Mouse (Mus musculus) lung, adult 2 months (tissue): Measurements from ENCODE around the gene Arhgef2.

Experiments
- CTCF ChIP-seq: fragments of 200-500 bp; IDR thresholded peaks from 2 replicates; pipeline ENCODE4 v1.5.1; 2011; ENCODE audit warnings: mild to moderate bottlenecking, low read length, control low read depth; ENCODE audit not compliant: insufficient read depth
- POLR2A ChIP-seq: fragments of 200-500 bp; IDR thresholded peaks from 2 replicates; pipeline ENCODE4 v1.6.1; 2011; ENCODE audit warnings: low read depth, mild to moderate bottlenecking, control low read depth, low read length, borderline replicate concordance; ENCODE audit errors: extremely low read depth

GRCm38 (mm10) chr3:88643078-88643477, 37.3 kb downstream of the Arhgef2 start:
- no peak for TF ChIP-seq CTCF
- no peak for TF ChIP-seq POLR2A
